Mouse (Mus musculus) embryonic stem cell, embryonic (primary cell): Measurements from ENCODE around the gene Dvl3.

Experiments used
- CTCF ChIA-PET, 4 experiments: fragments of 300-600 bp in 2 of 4; fragments of 350-600 bp in 2 of 4; sonication (Branson Sonifier 250); formaldehyde crosslinking; loops; one replicate each; lab custom pipeline; 2022; ENCODE audit warnings: inconsistent platforms in 2 of 4; lab: Charles Lee
- POLR2A ChIA-PET, 4 experiments: fragments of 300-600 bp in 2 of 4; fragments of 350-600 bp in 2 of 4; sonication (Branson Sonifier 250); formaldehyde crosslinking; loops; one replicate each; lab custom pipeline; 2022; ENCODE audit warnings: antibody characterized with exemption in 4 of 4, inconsistent platforms in 1 of 4; lab: Charles Lee

Dvl3 gene

GRCm38 (mm10) chr16:20516726-20517201 lies at the start of gene Dvl3:
Dvl3 (plus strand) TSS chr16:20516982.
- CTCF ChIA-PET = interaction anchor here (0.5 to 1.4 kb wide), 9 partner anchors 14 to 247 kb away, joined by 3 to 5 read pairs (median 3); partner anchors contain the start of genes Abcf3 (in 1 of the 4) and Camk2n2 (in 1 of the 4)
- POLR2A ChIA-PET = interaction anchor here (0.6 to 11.1 kb wide), 61 partner anchors 9 to 276 kb away, joined by 3 to 161 read pairs (median 4); partner anchors contain the start of genes Ap2m1 (in 4 of the 4), Abcf3 (in 3 of the 4), Alg3 (in 2 of the 4) and Camk2n2 (in 2 of the 4)

- CTCF ChIA-PET = no interaction called here
These were observed 45.8 kb upstream of the Dvl3 start for GRCm38 (mm10) chr16:20470981-20471380.

GRCm38 (mm10) chr16:20471686-20472085 lies 45.1 kb upstream of the Dvl3 start:
- CTCF ChIA-PET = no interaction called here
- POLR2A ChIA-PET = interaction anchor here in 2 of 4 experiments (0.6 to 6.1 kb wide), 15 partner anchors 9 to 230 kb away, joined by 3 to 67 read pairs (median 8); partner anchors contain the start of genes Eif2b5 (in 2 of the 2), Abcc5 (in 1 of the 2) and Map6d1 (in 1 of the 2)

More at GRCm38 (mm10) chr16:20470981-20471380, 45.8 kb upstream of the Dvl3 start:
- POLR2A ChIA-PET = interaction anchor here in 2 of 4 experiments (0.6 to 6.1 kb wide), 7 partner anchors 8 to 191 kb away, joined by 3 to 67 read pairs (median 4); partner anchors contain the start of genes Abcc5 (in 1 of the 2) and Eif2b5 (in 1 of the 2)

- ChIA-PET POLR2A (interaction anchor here in 3 of 4 experiments (1.1 to 6.1 kb wide), 19 partner anchors 10 to 114 kb away, joined by 3 to 67 read pairs (median 8); partner anchors contain the start of genes Abcc5 (in 2 of the 3) and Eif2b5 (in 2 of the 3)), CTCF (interaction anchor here in 1 of 4 experiments (1.0 kb wide), 1 partner anchor 169 kb away, joined by 3 read pairs; no protein-coding TSS in a partner anchor)
These were observed 43.0 kb upstream of the Dvl3 start for GRCm38 (mm10) chr16:20473748-20474147.

GRCm38 (mm10) chr16:20474211-20474610 lies 42.6 kb upstream of the Dvl3 start:
- ChIA-PET POLR2A (interaction anchor here (0.9 to 6.1 kb wide), 22 partner anchors 10 to 333 kb away, joined by 3 to 67 read pairs (median 6); partner anchors contain the start of genes Abcc5 (in 2 of the 4), Eif2b5 (in 2 of the 4), Abcf3 (in 1 of the 4) and Ap2m1 (in 1 of the 4)), CTCF (no interaction called here)

- ChIA-PET CTCF (interaction anchor here in 2 of 4 experiments (0.5 to 0.8 kb wide), 2 partner anchors 34 to 49 kb away, joined by 3 to 4 read pairs; partner anchors contain the start of gene Abcc5 (in 1 of the 2)), POLR2A (interaction anchor here in 3 of 4 experiments (0.6 to 6.1 kb wide), 23 partner anchors 10 to 856 kb away, joined by 3 to 67 read pairs (median 5); partner anchors contain the start of genes Eif2b5 (in 2 of the 3), Abcc5 (in 1 of the 3), Abcf3 (in 1 of the 3) and Ap2m1 (in 1 of the 3))
These were observed 42.0 kb upstream of the Dvl3 start for GRCm38 (mm10) chr16:20474786-20475185.

GRCm38 (mm10) chr16:20475335-20475734 lies 41.4 kb upstream of the Dvl3 start:
- ChIA-PET POLR2A (interaction anchor here in 3 of 4 experiments (0.6 to 6.1 kb wide), 21 partner anchors 9 to 334 kb away, joined by 3 to 67 read pairs (median 6); partner anchors contain the start of genes Eif2b5 (in 2 of the 3), Abcc5 (in 1 of the 3), Abcf3 (in 1 of the 3) and Ap2m1 (in 1 of the 3)), CTCF (interaction anchor here in 2 of 4 experiments (0.5 to 0.8 kb wide), 2 partner anchors 35 to 50 kb away, joined by 3 to 4 read pairs; partner anchors contain the start of gene Abcc5 (in 1 of the 2))

- CTCF ChIA-PET = interaction anchor here in 3 of 4 experiments (0.6 to 1.2 kb wide), 4 partner anchors 21 to 209 kb away, joined by 3 read pairs; partner anchors contain the start of gene Eif2b5 (in 1 of the 3)
- POLR2A ChIA-PET = interaction anchor here (0.6 to 7.3 kb wide), 42 partner anchors 9 to 1508 kb away, joined by 3 to 188 read pairs (median 4); partner anchors contain the start of genes Abcc5 (in 3 of the 4), Eif2b5 (in 3 of the 4), Alg3 (in 1 of the 4) and B3gnt5 (in 1 of the 4)
These were observed 39.9 kb upstream of the Dvl3 start for GRCm38 (mm10) chr16:20476857-20477256.

- CTCF ChIA-PET = interaction anchor here in 3 of 4 experiments (0.6 to 1.2 kb wide), 4 partner anchors 21 to 210 kb away, joined by 3 read pairs; partner anchors contain the start of gene Eif2b5 (in 1 of the 3)
These were observed 39.5 kb upstream of the Dvl3 start for GRCm38 (mm10) chr16:20477270-20477669.

GRCm38 (mm10) chr16:20478504-20478903 lies 38.3 kb upstream of the Dvl3 start:
- CTCF ChIA-PET = no interaction called here
- POLR2A ChIA-PET = interaction anchor here (0.6 to 7.3 kb wide), 78 partner anchors 8 to 718 kb away, joined by 3 to 188 read pairs (median 5); partner anchors contain the start of genes Eif2b5 (in 4 of the 4), Abcc5 (in 3 of the 4), Alg3 (in 2 of the 4) and Eef1akmt4 (in 2 of the 4)

More at GRCm38 (mm10) chr16:20477270-20477669, 39.5 kb upstream of the Dvl3 start:
- POLR2A ChIA-PET = interaction anchor here (0.6 to 7.3 kb wide), 45 partner anchors 9 to 1507 kb away, joined by 3 to 188 read pairs (median 4); partner anchors contain the start of genes Abcc5 (in 3 of the 4), Eif2b5 (in 3 of the 4), Alg3 (in 1 of the 4) and B3gnt5 (in 1 of the 4)

GRCm38 (mm10) chr16:20479026-20479760 lies 37.6 kb upstream of the Dvl3 start:
- ChIA-PET CTCF (interaction anchor here in 3 of 4 experiments (0.9 to 1.4 kb wide), 3 partner anchors 27 to 313 kb away, joined by 3 to 4 read pairs (median 4); no protein-coding TSS in a partner anchor), POLR2A (interaction anchor here (0.6 to 7.3 kb wide), 83 partner anchors 7 to 1719 kb away, joined by 3 to 188 read pairs (median 4); partner anchors contain the start of genes Eif2b5 (in 4 of the 4), Abcc5 (in 3 of the 4), Alg3 (in 1 of the 4) and B3gnt5 (in 1 of the 4))

GRCm38 (mm10) chr16:20480115-20480514 lies 36.7 kb upstream of the Dvl3 start:
- ChIA-PET POLR2A (interaction anchor here in 3 of 4 experiments (0.6 to 7.3 kb wide), 24 partner anchors 8 to 382 kb away, joined by 3 to 188 read pairs (median 6); partner anchors contain the start of genes Eif2b5 (in 2 of the 3) and Abcc5 (in 1 of the 3)), CTCF (interaction anchor here in 3 of 4 experiments (0.5 to 1.4 kb wide), 8 partner anchors 28 to 312 kb away, joined by 3 to 5 read pairs (median 4); partner anchors contain the start of gene Abcc5 (in 1 of the 3))

GRCm38 (mm10) chr16:20481746-20482145 lies 35.0 kb upstream of the Dvl3 start:
- POLR2A ChIA-PET = interaction anchor here in 2 of 4 experiments (0.8 to 7.3 kb wide), 3 partner anchors 17 to 39 kb away, joined by 4 to 188 read pairs (median 5); partner anchors contain the start of gene Eif2b5 (in 2 of the 2)
- CTCF ChIA-PET = interaction anchor here in 1 of 4 experiments (0.5 kb wide), 1 partner anchor 281 kb away, joined by 4 read pairs; no protein-coding TSS in a partner anchor

- CTCF ChIA-PET = interaction anchor here in 1 of 4 experiments (0.6 kb wide), 1 partner anchor 14 kb away, joined by 7 read pairs; no protein-coding TSS in a partner anchor
- POLR2A ChIA-PET = interaction anchor here in 2 of 4 experiments (0.8 to 6.2 kb wide), 5 partner anchors 9 to 14 kb away, joined by 3 to 55 read pairs (median 5); partner anchors contain the start of gene Eif2b5 (in 1 of the 2)
These were observed 33.1 kb upstream of the Dvl3 start for GRCm38 (mm10) chr16:20483716-20484115.

GRCm38 (mm10) chr16:20485061-20485460 lies 31.7 kb upstream of the Dvl3 start:
- POLR2A ChIA-PET = interaction anchor here in 3 of 4 experiments (0.6 to 6.2 kb wide), 10 partner anchors 10 to 387 kb away, joined by 3 to 55 read pairs (median 4); partner anchors contain the start of gene Eif2b5 (in 2 of the 3)
- CTCF ChIA-PET = no interaction called here

- POLR2A ChIA-PET = interaction anchor here in 2 of 4 experiments (1.0 to 6.2 kb wide), 2 partner anchors 12 kb away, joined by 4 to 55 read pairs; partner anchors contain the start of gene Eif2b5 (in 2 of the 2)
- CTCF ChIA-PET = no interaction called here
These were observed 30.7 kb upstream of the Dvl3 start for GRCm38 (mm10) chr16:20486048-20486447.
